Mouse (Mus musculus) heart, embryonic 16.5 days (tissue): Measurements from ENCODE around the gene Scn8a. TPM values are rescaled to one million over a fixed set of nuclear protein-coding genes. Genes with fewer than 3 reads are reported as not detected.

ENCODE experiments used
- ATAC-seq: fragments of 200-750 bp; cut with Nextera tagmentation; replicated peaks from 2 replicates; pipeline ENCODE4 v1.8.0; 2017; ENCODE audit warnings: moderate number of reproducible peaks; ENCODE audit not compliant: insufficient read depth, low FRiP score; ENCODE audit errors: extremely low read depth
- H3K27ac ChIP-seq: fragments of 300-500 bp; sonication (generic); 2 replicates; pipeline ENCODE4 v1.5.1; 2014; ENCODE audit warnings: mild to moderate bottlenecking, low read length, control low read depth, moderate library complexity
- H3K27me3 ChIP-seq: fragments of 300-500 bp; sonication (generic); 2 replicates; pipeline ENCODE4 v1.6.1; 2014; ENCODE audit warnings: low read length, mixed read lengths; ENCODE audit not compliant: control insufficient read depth, insufficient read depth
- H3K36me3 ChIP-seq: fragments of 300-500 bp; sonication (generic); 2 replicates; pipeline ENCODE4 v1.6.1; 2014; ENCODE audit not compliant: control insufficient read depth, insufficient read depth
- H3K4me1 ChIP-seq: fragments of 300-500 bp; sonication (generic); 2 replicates; pipeline ENCODE4 v1.6.1; 2014; ENCODE audit warnings: low read length, mixed read lengths; ENCODE audit not compliant: control insufficient read depth, insufficient read depth
- H3K4me2 ChIP-seq: fragments of 300-500 bp; sonication (generic); 2 replicates; pipeline ENCODE4 v1.6.1; 2014; ENCODE audit warnings: low read depth, mild to moderate bottlenecking, control low read depth, low read length
- H3K4me3 ChIP-seq: fragments of 300-500 bp; sonication (generic); 2 replicates; pipeline ENCODE4 v1.5.1; 2014; ENCODE audit warnings: mild to moderate bottlenecking, control low read depth, low read length
- H3K9ac ChIP-seq: fragments of 300-500 bp; sonication (generic); 2 replicates; pipeline ENCODE4 v1.6.1; 2014; ENCODE audit warnings: low read length, control low read depth
- H3K9me3 ChIP-seq: fragments of 300-500 bp; sonication (generic); replicated peaks from 2 replicates; pipeline ENCODE4 v1.6.1; 2016; ENCODE audit warnings: low read length; ENCODE audit not compliant: control insufficient read depth
- WGBS: fragments of 180-500 bp; shearing (Covaris S2); extraction: QIAGEN DNeasy Blood & Tissue Kit; methylation state at CpG from one replicate; pipeline ENCODE4 v1.1.7; 2014; 5-methylcytosine and 5-hydroxymethylcytosine counted together
- polyA plus RNA-seq: library from polyadenylated mRNA; unstranded; fragments of >200 nt; fragmentation: Nextera tagmentation; extraction: Ambion mirVana; gene quantifications from 2 replicates; pipeline ENCODE4 v1.2.1, GENCODE M21; 2015

Scn8a gene
- polyA plus RNA-seq, 1 experiment from 2014 or later, result 0.71 TPM

- 18% methylated on average over 12 of the region's 12 CpGs for WGBS
- Histone ChIP-seq H3K36me3 (no peaks in the 10 kb centered on the region), H3K27me3 (peaks cover 23% of the 10 kb centered on the region), H3K9me3 (no peaks in the 10 kb centered on the region), H3K4me1 (peaks cover 3% of the 10 kb centered on the region; the same call in 1 of the 2 replicates), H3K4me2 (peak overlapping the region; percentile 79), H3K4me3 (peak overlapping the region; percentile 56), H3K9ac (no peak overlapping the region), H3K27ac (no peak overlapping the region)
- ATAC-seq, result no peak
These were observed 114.7 kb downstream of the Scn8a start for GRCm38 (mm10) chr15:100984154-100984893.

DNA sequence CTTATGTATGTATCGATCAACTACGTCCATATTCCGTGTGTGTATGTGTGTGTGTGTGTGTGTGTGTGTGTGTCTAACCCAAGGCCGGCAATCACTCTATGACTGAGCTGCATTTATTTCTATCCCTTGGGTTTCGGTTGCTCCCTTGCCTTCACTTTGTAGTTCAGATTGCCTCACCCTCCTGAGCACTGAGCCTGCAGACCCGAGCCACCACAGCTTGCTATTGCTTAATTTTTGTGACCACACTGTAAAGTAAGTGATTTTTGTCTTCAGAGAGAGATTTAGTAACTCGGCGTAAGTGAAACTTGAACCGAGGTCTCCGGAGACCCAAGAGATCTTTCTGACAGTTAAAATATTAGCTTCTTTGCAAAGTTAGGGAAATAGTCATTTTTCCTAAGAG lies 116.8 kb downstream of the Scn8a start:
- 85% methylated on average over 10 of the region's 10 CpGs for WGBS
- peaks cover 3% of the 10 kb centered on the region; the same call in 1 of the 2 replicates for H3K4me1 ChIP-seq
- no peak for ATAC-seq
- peaks cover 23% of the 10 kb centered on the region for H3K27me3 ChIP-seq
- no peaks in the 10 kb centered on the region for H3K36me3 ChIP-seq
- no peak overlapping the region for H3K4me3 ChIP-seq
- H3K9ac ChIP-seq, result no peak overlapping the region
- H3K4me2 ChIP-seq, result no peak overlapping the region
- H3K9me3 ChIP-seq, result no peaks in the 10 kb centered on the region
- no peak overlapping the region for H3K27ac ChIP-seq

- H3K9ac ChIP-seq, result no peak overlapping the region
- H3K9me3 ChIP-seq, result no peaks in the 10 kb centered on the region
- no peaks in the 10 kb centered on the region for H3K36me3 ChIP-seq
- no peak overlapping the region for H3K4me2 ChIP-seq
- H3K27me3 ChIP-seq, result peaks cover 23% of the 10 kb centered on the region
- no peak overlapping the region for H3K4me3 ChIP-seq
- WGBS, result 86% methylated on average over 1 of the region's 1 CpGs
- H3K4me1 ChIP-seq, result peaks cover 3% of the 10 kb centered on the region; the same call in 1 of the 2 replicates
- H3K27ac ChIP-seq, result no peak overlapping the region
- ATAC-seq, result no peak
These were observed 117.4 kb downstream of the Scn8a start for GRCm38 (mm10) chr15:100987031-100987430.

GRCm38 (mm10) chr15:100990283-100990682 lies 120.6 kb downstream of the Scn8a start:
- Histone ChIP-seq H3K27me3 (peaks cover 9% of the 10 kb centered on the region), H3K36me3 (no peaks in the 10 kb centered on the region), H3K4me1 (no peaks in the 10 kb centered on the region), H3K4me3 (no peak overlapping the region), H3K9me3 (no peaks in the 10 kb centered on the region), H3K27ac (no peak overlapping the region), H3K4me2 (no peak overlapping the region), H3K9ac (no peak overlapping the region)
- no peak for ATAC-seq
- WGBS, result 86% methylated on average over 10 of the region's 10 CpGs

- Histone ChIP-seq H3K36me3 (no peaks in the 10 kb centered on the region), H3K27me3 (no peaks in the 10 kb centered on the region), H3K4me2 (no peak overlapping the region), H3K9ac (no peak overlapping the region), H3K27ac (no peak overlapping the region), H3K4me1 (no peaks in the 10 kb centered on the region), H3K4me3 (no peak overlapping the region), H3K9me3 (no peaks in the 10 kb centered on the region)
- WGBS, result 20% methylated on average over 4 of the region's 4 CpGs
- ATAC-seq, result no peak
These were observed 127.4 kb downstream of the Scn8a start for GRCm38 (mm10) chr15:100997090-100997489.

DNA sequence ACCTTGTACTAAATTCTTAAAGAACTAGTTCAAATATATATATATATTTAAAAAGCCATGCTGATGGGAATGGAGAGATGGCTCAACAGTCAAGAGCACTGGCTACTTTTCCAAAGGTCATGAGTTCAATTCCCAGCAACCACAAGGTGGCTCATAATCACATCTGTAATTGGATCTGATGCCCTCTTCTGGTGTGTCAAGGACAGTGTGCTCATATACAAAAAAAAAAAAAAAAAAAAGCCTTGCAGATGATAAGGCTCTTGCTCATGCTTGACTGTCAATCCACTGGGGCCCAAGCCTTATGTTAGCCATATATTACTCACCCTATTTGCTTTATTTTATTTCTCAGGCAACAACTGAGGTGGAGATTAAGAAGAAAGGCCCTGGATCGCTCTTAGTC lies 132.0 kb downstream of the Scn8a start:
- 88% methylated on average over 1 of the region's 1 CpGs for WGBS

DNA sequence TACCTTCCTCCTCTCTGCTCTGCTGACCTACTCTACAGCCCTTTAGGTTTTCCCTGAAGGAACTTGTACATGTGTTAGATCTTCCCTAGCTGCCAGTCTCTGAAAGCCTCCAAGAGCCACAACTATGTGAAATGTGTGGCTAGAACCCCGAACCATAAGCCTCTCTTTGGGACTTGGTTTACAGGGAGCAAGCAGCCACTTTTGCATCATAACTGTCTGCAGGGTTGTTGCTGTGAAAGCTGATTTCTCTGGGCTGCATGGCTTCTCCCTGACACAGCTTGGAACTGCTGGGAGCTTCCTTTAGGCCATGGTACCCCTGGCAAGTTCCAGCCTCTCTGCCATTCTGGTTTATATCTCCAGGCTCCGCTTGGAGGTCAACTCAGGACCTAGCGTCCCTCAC lies 132.8 kb downstream of the Scn8a start:
- no peak for ATAC-seq
- no peaks in the 10 kb centered on the region for H3K36me3 ChIP-seq
- no peak overlapping the region for H3K9ac ChIP-seq
- peaks cover 3% of the 10 kb centered on the region; the same call in 1 of the 2 replicates for H3K4me1 ChIP-seq
- H3K27me3 ChIP-seq, result peaks cover 5% of the 10 kb centered on the region; the same call in 1 of the 2 replicates
- no peak overlapping the region for H3K27ac ChIP-seq
- no peak overlapping the region for H3K4me2 ChIP-seq
- 83% methylated on average over 3 of the region's 3 CpGs for WGBS
- no peaks in the 10 kb centered on the region for H3K9me3 ChIP-seq
- no peak overlapping the region for H3K4me3 ChIP-seq

More for the DNA sequence above, 132.0 kb downstream of the Scn8a start:
- Histone ChIP-seq H3K27me3 (peaks cover 2% of the 10 kb centered on the region; the same call in 1 of the 2 replicates), H3K4me2 (no peak overlapping the region), H3K9ac (no peak overlapping the region), H3K27ac (no peak overlapping the region), H3K36me3 (no peaks in the 10 kb centered on the region), H3K4me1 (no peaks in the 10 kb centered on the region), H3K4me3 (no peak overlapping the region), H3K9me3 (no peaks in the 10 kb centered on the region)
- no peak for ATAC-seq

GRCm38 (mm10) chr15:101004538-101004937 lies 134.9 kb downstream of the Scn8a start:
- H3K36me3 ChIP-seq, result no peaks in the 10 kb centered on the region
- no peaks in the 10 kb centered on the region for H3K9me3 ChIP-seq
- H3K4me3 ChIP-seq, result no peak overlapping the region
- WGBS, result 61% methylated on average over 3 of the region's 3 CpGs
- peaks cover 3% of the 10 kb centered on the region; the same call in 1 of the 2 replicates for H3K4me1 ChIP-seq
- no peak overlapping the region for H3K27ac ChIP-seq
- peaks cover 8% of the 10 kb centered on the region for H3K27me3 ChIP-seq
- no peak overlapping the region for H3K9ac ChIP-seq
- ATAC-seq, result no peak
- H3K4me2 ChIP-seq, result no peak overlapping the region

GRCm38 (mm10) chr15:101005717-101006116 lies 136.1 kb downstream of the Scn8a start:
- peaks cover 3% of the 10 kb centered on the region; the same call in 1 of the 2 replicates for H3K4me1 ChIP-seq
- no peak overlapping the region for H3K4me2 ChIP-seq
- no peak overlapping the region for H3K4me3 ChIP-seq
- no peak overlapping the region for H3K9ac ChIP-seq
- ATAC-seq, result no peak
- no peaks in the 10 kb centered on the region for H3K9me3 ChIP-seq
- H3K36me3 ChIP-seq, result no peaks in the 10 kb centered on the region
- no peak overlapping the region for H3K27ac ChIP-seq
- peaks cover 8% of the 10 kb centered on the region for H3K27me3 ChIP-seq
- 77% methylated on average over 8 of the region's 8 CpGs for WGBS
